ENCODE assay signal across 9 mouse cellular contexts in the genomic region with DNA sequence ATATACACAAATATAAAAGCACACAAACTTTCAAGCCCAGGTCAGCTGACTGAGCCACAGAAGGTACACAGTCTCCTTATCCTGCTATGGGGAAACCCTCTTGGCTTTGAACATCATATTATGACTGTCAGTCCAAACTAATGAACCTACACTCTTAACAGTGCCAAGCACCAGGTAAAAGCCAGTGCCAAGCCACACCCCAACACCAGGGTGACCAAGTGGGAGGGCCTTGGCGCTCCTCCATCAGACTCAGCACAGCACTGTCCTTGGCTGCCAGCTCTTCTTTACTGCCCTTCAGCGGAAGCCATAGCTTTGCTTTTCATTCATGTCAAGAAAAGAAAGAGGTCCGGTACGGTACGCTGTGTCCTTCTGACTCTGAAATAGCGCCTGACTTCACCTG. TPM values are rescaled to one million over a fixed set of nuclear protein-coding genes. Genes with fewer than 3 reads are reported as not detected.
A peak's percentile ranks its signal among the peaks of the same experiment; 100 is the strongest.
DNase-seq lines count a peak whose midpoint lies in the region; ATAC-seq and TF ChIP-seq lines count a peak whose summit lies in the region.
"Had no signal": no experiment of that assay in that cellular context is flagged by ENCODE, and none has a peak within 500 bp of the region (broad histone marks: within the 10 kb centered on the region; RNA-seq: fewer than 3 reads in every experiment).

No protein-coding gene starts in this region.

- no peaks in the 10 kb centered on the region for H3K9me3 ChIP-seq in liver, embryonic 11.5 days (ENCODE audit: control insufficient read depth, low read length)
- H3K9me3 ChIP-seq in heart, embryonic 10.5 days, result no peaks in the 10 kb centered on the region

- peak overlapping the region; percentile 9; the same call in 1 of the 2 replicates for H3K4me3 ChIP-seq in liver, adult 2 months (ENCODE audit: insufficient read depth, low read depth, low read length)
- H3K4me3 ChIP-seq in liver, embryonic 11.5 days (ENCODE audit: low read depth, low read length), result no peak overlapping the region
- no peak overlapping the region for H3K4me3 ChIP-seq in heart, embryonic 10.5 days

- peak overlapping the region; percentile 33; the same call in 1 of the 2 replicates for H3K27ac ChIP-seq in liver, adult 2 months (replicated peaks; ENCODE audit: insufficient read depth, low read depth, low read length)
- no peak overlapping the region for H3K27ac ChIP-seq in liver, embryonic 11.5 days (ENCODE audit: low read depth, low read length)
- 0 out of 2 replicates have a peak overlapping the region, but pooled peaks have one; percentile 30 for H3K27ac ChIP-seq in heart, embryonic 10.5 days

- 17% methylated on average over 6 of the region's 6 CpGs for WGBS in liver, adult 2 months
- 89% methylated on average over 6 of the region's 6 CpGs for WGBS in liver, embryonic 11.5 days
- WGBS in heart, embryonic 10.5 days, result 90% methylated on average over 6 of the region's 6 CpGs

- H3K27me3 ChIP-seq in liver, adult 2 months (ENCODE audit: control insufficient read depth, insufficient read depth, low read length), result no peaks in the 10 kb centered on the region
- no peaks in the 10 kb centered on the region for H3K27me3 ChIP-seq in liver, embryonic 11.5 days (replicated peaks; ENCODE audit: control insufficient read depth, insufficient read depth, low read length)
- H3K27me3 ChIP-seq in heart, embryonic 10.5 days (ENCODE audit: insufficient read depth, poor library complexity, severe bottlenecking), result no peaks in the 10 kb centered on the region
- H3K27me3 ChIP-seq: Patski had no signal

- no peak for ATAC-seq in liver, embryonic 11.5 days (replicated peaks; ENCODE audit: low FRiP score)
- ATAC-seq: Patski had no signal

- no peak overlapping the region for H3K4me2 ChIP-seq in liver, embryonic 11.5 days

- TF ChIP-seq CTCF in liver, adult 2 months (IDR thresholded peaks at IDR 0.05; ENCODE audit: low read depth, low read length), result no peak

- H3K79me2 ChIP-seq in liver, adult 2 months (ENCODE audit: control insufficient read depth, insufficient read depth, low read length), result peaks cover 34% of the 10 kb centered on the region

- TF ChIP-seq POLR2A in liver, adult 2 months (IDR thresholded peaks at IDR 0.05; ENCODE audit: extremely low read depth, insufficient read depth, low read length), result no peak

- peak overlapping the region; percentile 27; the same call in 1 of the 2 replicates for H3K9ac ChIP-seq in liver, adult 2 months (ENCODE audit: low read depth, low read length)
- H3K9ac ChIP-seq in liver, embryonic 11.5 days (ENCODE audit: low read depth, low read length), result no peak overlapping the region

- no peaks in the 10 kb centered on the region for H3K36me3 ChIP-seq in liver, adult 2 months (ENCODE audit: control insufficient read depth, insufficient read depth, low read length)
- H3K36me3 ChIP-seq in liver, embryonic 11.5 days (ENCODE audit: control insufficient read depth, insufficient read depth, low read length), result no peaks in the 10 kb centered on the region
- no peaks in the 10 kb centered on the region for H3K36me3 ChIP-seq in heart, embryonic 10.5 days

- peaks cover 16% of the 10 kb centered on the region for H3K4me1 ChIP-seq in liver, adult 2 months (ENCODE audit: control insufficient read depth, insufficient read depth, low read length)
- H3K4me1 ChIP-seq in liver, embryonic 11.5 days (replicated peaks; ENCODE audit: control insufficient read depth, insufficient read depth, low read length), result peaks cover 31% of the 10 kb centered on the region
- peaks cover 45% of the 10 kb centered on the region for H3K4me1 ChIP-seq in heart, embryonic 10.5 days

- peak; percentile 99 for DNase-seq in liver, adult 2 months (ENCODE audit: extremely low read depth, low read depth, low spot score)
- DNase-seq in liver, embryonic 11.5 days (ENCODE audit: low spot score), result no peak
- peak; percentile 71 for DNase-seq in brain, adult 2 months (ENCODE audit: low read depth, low spot score)
- DNase-seq in heart, embryonic 10.5 days (ENCODE audit: low spot score), result no peak
- DNase-seq in kidney, postnatal 4 days, result peak; percentile 53 to 62
- no peak for DNase-seq in layer of hippocampus, adult 18-20 months (ENCODE audit: low spot score in 2 of 2)
- no peak for DNase-seq in B cell, adult 2 months
- DNase-seq in retina, postnatal 1 day, result no peak

RNA-seq across cellular contexts. Expression of gene Utrn, which starts 51.8 kb away (rescaled TPM):
- total RNA-seq in liver, adult 2 months (2014; rRNA removed), result 25.7 and 27.9 TPM in 2 replicates
- 5.4 and 5.9 TPM in 2 replicates for polyA plus RNA-seq in liver, adult 2 months (2012; rRNA removed)
- polyA plus RNA-seq in liver, embryonic 11.5 days (2014; fragmentation: Nextera tagmentation; extraction: Ambion mirVana), result 19.8 and 23.0 TPM in 2 replicates
- 65.2 and 68.5 TPM in 2 replicates for polyA plus RNA-seq in heart, embryonic 10.5 days (2016; fragmentation: Nextera tagmentation; extraction: Ambion mirVana)
- total RNA-seq in layer of hippocampus, adult 18-20 months (2021), result 10 to 100 TPM; 32.8 to 34.3 TPM

Comparison
In these comparisons a context has a peak if more than half of its experiments do, and no peak if none do; other contexts are left out.
1. DNase-seq: peak in liver, adult 2 months (single experiment), brain, adult 2 months (single experiment) and kidney, postnatal 4 days (2 of 2); none in liver, embryonic 11.5 days (single experiment), heart, embryonic 10.5 days (single experiment), layer of hippocampus, adult 18-20 months (0 of 2), B cell, adult 2 months (0 of 2) and retina, postnatal 1 day (single experiment).